Mouse (Mus musculus) layer of hippocampus, postnatal 14 days (tissue): Measurements from ENCODE around the gene Scgb1b2. TPM values are rescaled to one million over a fixed set of nuclear protein-coding genes. Genes with fewer than 3 reads are reported as not detected.

Experiments used
- DNase-seq, 2 experiments: peaks; one replicate each; pipeline ENCODE4 v3.0.0; 2021 to 2022; ENCODE audit warnings: low spot score in 2 of 2, mixed read lengths in 1 of 2
- long read RNA-seq, 2 experiments: library from polyadenylated mRNA; stranded (forward); transcript quantifications; one replicate each; pipeline ENCODE4 v2.0.0; 2021
- total RNA-seq, 2 experiments: library from RNA; stranded (reverse); gene quantifications; 2 replicates each; pipeline ENCODE4 v1.2.3; 2021

Scgb1b2 gene
- not detected for total RNA-seq
- long read RNA-seq, experiment 1, result 0 reads
- long read RNA-seq, experiment 2, result 0 reads

DNA sequence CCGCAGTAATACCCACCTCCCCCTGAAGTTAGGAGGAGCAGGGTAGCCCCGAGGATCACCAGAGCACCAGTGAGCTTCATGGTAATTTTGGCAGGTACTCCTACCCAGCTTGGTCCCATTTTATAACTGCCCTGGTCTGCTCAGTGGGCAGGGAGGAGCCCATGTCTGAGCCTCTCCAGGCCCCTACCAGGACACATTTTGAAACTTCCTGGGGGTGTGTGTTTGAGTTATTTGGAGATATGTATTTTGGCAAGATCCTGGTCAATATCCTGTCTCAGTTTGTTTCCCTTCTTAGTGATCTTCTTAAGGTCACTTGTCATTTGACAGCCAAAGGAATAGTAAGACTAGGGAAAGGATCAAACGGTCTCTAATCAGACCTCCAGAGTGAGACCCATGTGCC lies at the start of gene Scgb1b2:
Scgb1b2 (minus strand) TSS at position 101 of the 400 bp plus-strand sequence.
- DNase-seq, result no peak

DNA sequence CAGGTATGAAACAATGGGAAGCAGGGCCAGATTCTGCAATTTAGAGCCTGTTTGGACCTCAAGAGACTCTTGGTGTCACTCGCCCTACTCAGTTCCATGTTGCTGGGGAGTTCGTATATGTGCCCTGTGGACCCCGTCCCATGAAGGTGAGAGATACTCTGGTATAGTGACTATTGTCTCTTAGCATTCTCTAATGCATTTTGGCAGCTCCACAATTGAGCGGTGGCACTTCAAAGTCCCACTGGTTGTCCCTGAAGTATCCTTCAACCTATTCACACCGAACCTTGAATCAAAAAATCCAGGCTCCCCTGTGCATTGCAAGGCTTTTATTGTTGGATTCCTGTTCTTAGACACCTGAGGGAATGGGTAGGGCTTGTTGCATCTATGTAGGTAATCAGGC lies 1.4 kb downstream of the Scgb1b2 start, which contains the start of gene Scgb2b2:
Scgb2b2 (plus strand) TSS at position 301 of the 400 bp plus-strand sequence.
- DNase-seq, result no peak

Other genes starting within 250 kb of the Scgb1b2 start
- 10 to 100 TPM; 32.1 to 32.4 TPM for gene Fxyd5, start 249.3 kb downstream of the Scgb1b2 start, total RNA-seq
- 100 to 1,000 TPM; 333 to 341 TPM for gene Fxyd7, start 240.4 kb downstream of the Scgb1b2 start, total RNA-seq
- gene Fxyd1, start 234.6 kb downstream of the Scgb1b2 start, total RNA-seq, result 100 to 1,000 TPM in 1 of 2 experiments, 10 to 100 TPM in 1; 62.6 to 118 TPM
- 10 to 100 TPM; 21.8 to 23.3 TPM for gene Lgi4, start 232.5 kb downstream of the Scgb1b2 start, total RNA-seq
- gene Fxyd3, start 215.1 kb downstream of the Scgb1b2 start, total RNA-seq, result under 1 TPM; 0.55 to 0.72 TPM
- gene Hpn, start 176.5 kb downstream of the Scgb1b2 start, total RNA-seq, result 1 to 10 TPM; 2.8 to 3.1 TPM
- 100 to 1,000 TPM; 430 to 445 TPM for gene Scn1b, start 164.8 kb downstream of the Scgb1b2 start, total RNA-seq
- 100 to 1,000 TPM; 123 to 134 TPM for gene Gramd1a, start 135.9 kb downstream of the Scgb1b2 start, total RNA-seq
- gene Scgb2b2, start 1.3 kb downstream of the Scgb1b2 start, total RNA-seq, result not detected
- gene Scgb2b3, start 70.3 kb upstream of the Scgb1b2 start, total RNA-seq, result not detected
- not detected for gene Scgb1b3, start 83.8 kb upstream of the Scgb1b2 start, total RNA-seq